Mouse (Mus musculus) cortical plate, adult 2 months (tissue): Measurements from ENCODE around the gene E330021D16Rik.

ENCODE experiments used
- CTCF ChIP-seq: fragments of 200-500 bp; IDR thresholded peaks from 2 replicates; pipeline ENCODE4 v1.5.1; 2011; ENCODE audit warnings: mild to moderate bottlenecking, control low read depth, low read length; ENCODE audit not compliant: insufficient read depth; ENCODE audit errors: extremely low read depth
- POLR2A ChIP-seq: fragments of 200-500 bp; IDR thresholded peaks from 2 replicates; pipeline ENCODE4 v1.6.1; 2011; ENCODE audit warnings: mild to moderate bottlenecking, low read length, control low read depth; ENCODE audit not compliant: insufficient read depth; ENCODE audit errors: extremely low read depth

DNA sequence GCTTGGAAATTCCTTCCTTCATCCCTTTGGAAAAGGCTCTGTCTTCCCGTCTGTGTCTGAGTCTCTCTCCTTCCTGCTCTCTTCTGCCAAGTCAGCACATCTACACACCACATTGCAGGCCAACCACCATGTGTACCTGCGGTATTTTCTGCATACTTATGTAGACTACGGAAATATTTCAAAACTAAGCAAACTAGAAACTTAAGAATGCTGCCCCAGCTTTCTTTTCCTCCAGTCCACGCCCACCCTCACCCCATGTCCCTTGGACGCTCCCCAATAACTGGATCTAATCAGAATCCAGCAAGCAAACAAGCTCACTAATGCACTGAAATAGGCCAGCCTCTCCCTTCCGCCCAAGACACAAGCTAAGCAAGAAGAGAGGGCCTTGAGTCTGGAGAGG lies 11.9 kb upstream of the E330021D16Rik start:
- no peak for TF ChIP-seq CTCF
- no peak for TF ChIP-seq POLR2A
